Mouse (Mus musculus) lung, postnatal 36 days (tissue): ENCODE measurements around the gene Gid8.

Experiments
- DNase-seq: peaks from one replicate; pipeline ENCODE4 v3.0.0; 2022; ENCODE audit warnings: mixed read lengths

The Gid8 gene

DNA sequence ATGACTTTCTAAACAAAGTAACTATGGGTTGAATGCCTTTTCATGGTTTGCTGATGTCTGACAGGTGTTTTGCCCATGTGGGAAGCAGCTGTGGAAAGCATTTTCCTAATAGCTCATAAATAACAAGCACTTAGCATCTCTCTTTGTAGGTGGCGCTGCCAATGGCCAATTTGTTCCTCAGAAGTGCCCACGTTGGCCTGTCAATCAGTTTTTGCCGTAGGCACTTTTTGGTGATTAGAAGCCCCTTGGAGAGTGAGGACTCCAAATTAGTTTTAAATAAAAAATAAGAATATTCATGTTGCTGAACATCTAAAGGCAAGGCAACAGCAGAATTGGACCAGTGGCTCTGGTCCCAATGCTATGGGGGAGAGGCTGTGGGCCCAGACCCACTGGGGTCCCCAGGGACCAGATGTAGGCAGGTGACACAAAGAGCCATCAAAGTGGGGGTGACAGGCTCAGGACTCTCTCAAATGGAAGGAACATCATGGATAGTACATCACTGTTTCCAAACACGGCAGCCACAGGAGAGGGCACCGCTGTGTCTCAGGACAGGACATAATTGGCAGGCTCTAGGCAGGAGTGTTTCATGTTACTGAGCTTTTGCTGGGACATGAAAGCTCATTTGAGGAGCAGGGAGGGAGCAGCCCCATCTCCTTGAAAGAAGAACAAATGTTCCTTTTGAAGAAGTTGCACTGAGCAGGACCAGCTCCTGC, 45.2 kb downstream of the Gid8 start:
- DNase-seq: no peak

DNA sequence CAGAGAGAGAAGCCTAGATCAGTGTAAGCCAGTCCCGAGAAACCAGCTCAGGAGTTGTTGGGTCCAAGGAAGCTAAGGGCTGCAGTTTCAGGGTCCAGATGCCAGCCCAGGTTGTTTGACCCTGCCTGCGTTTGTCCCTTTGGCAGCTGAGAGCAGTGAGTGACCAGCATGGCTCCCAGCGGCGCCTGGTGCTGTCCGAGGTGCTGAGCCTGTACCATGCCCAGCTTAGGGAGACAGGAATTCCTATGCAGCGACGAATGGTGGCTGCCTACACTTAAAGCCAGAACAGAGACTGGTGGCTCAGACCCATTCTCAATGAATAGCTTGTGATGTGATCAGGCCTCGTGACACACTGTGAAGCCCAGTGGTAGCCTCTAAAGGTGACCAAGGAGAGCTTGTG, 46.0 kb downstream of the Gid8 start:
- DNase-seq: peak; percentile 23

DNA sequence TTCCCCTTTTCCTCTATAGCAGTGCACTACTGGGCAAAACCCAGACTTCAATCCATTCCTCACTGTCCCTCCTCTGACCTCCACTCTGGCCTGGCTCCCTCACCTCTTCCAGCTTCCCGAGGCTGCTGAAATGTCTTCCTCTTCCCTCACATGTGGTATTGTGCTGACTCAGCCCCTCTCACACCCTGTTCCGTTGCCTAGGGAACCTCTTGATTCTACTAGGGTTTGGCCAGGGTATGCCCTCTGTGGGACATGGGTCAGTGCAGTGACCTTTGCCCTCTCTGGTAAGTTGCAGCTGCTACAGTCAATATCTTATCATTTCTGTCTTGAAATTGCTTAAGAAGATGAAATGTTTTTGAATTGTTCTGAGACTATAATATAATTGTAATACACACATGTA, 46.9 kb downstream of the Gid8 start:
- no peak for DNase-seq

DNA sequence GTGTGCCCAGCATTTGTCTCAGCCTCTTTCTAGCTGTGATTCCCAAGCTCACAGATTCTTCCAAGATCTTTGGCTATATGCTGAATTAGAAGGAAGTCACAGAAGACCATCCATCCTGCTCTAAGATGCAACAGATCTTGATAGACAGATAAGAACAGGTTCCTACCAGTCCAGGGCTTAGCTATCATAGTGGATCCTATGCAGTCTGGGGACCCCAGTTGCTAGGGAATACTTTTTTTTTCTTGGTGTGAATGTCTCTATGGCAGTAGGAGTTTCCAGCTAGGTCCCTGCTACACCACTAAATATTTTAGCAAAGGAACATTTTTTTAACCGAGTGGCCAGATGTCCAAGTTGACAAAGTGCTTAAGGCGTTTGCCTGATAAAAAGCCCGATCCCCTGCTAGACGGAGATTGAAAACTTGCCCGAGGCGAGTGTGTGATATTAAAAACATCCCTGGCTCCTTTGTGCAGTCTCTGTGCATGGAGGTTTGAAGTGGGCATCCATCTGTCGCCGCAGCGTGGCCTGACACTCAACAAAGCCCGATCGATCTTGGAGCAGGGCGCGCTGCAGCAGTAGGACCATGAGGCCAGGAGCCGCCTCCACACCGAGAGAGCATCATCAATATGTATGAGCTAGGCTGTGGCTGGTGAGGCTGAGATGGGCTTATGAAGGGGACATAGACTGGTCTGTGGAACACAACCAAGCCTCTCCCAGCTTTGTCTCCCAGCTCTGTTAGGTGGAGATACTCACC, 48.8 kb downstream of the Gid8 start:
- DNase-seq: no peak

DNA sequence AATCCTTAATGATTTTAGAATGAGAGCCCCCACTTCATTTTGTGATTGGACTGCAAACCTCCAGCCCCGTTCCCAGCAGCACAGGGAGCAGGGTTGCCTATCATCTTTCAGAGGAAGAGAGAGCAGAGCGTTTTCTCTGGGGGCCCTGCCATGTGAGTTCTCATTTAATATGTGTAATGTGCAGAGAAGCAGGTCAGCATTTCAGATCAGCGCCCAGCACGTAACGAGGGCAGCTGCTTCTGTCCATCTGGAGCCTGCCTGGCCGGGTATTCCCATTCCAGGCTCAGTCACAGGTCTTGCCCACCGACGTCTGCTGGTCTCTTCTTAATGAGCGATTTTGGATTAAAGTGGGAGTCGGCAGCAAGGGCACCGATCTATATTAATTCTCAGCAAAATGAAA, 55.1 kb downstream of the Gid8 start:
- no peak for DNase-seq

DNA sequence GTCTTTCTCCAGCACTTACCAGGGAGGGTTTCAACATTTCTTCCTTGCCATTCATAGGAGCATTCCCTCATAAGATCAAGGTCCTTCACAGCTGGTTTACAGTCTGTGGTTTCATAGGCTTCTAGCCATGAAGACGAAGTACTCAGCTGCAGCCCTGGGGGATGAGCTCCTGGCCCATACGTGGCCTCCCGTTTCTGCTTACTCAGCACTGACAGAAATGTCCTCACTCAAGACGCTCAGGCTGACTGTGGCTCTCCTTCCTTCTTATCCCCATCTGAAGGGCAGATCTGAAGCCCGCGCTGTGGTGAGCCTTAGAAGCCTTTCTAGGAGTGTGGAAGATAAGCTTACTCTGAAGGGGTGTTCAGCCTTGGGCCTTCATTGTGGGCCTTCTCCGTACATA, 55.8 kb downstream of the Gid8 start:
- no peak for DNase-seq
